Mouse (Mus musculus) C2C12 (cell line): Measurements from ENCODE around the gene Plxdc1. TPM values are rescaled to one million over a fixed set of nuclear protein-coding genes. Genes with fewer than 3 reads are reported as not detected.

ENCODE experiments used
- H3K27me3 ChIP-seq: one replicate; pipeline ENCODE4 v1.6.1; 2011; ENCODE audit not compliant: control insufficient read depth, insufficient read depth, insufficient read length
- H3K36me3 ChIP-seq: one replicate; pipeline ENCODE4 v1.6.1; 2011; ENCODE audit not compliant: control insufficient read depth, insufficient read depth
- H3K4me3 ChIP-seq: one replicate; pipeline ENCODE4 v1.5.1; 2011; ENCODE audit warnings: mild to moderate bottlenecking, control low read depth; ENCODE audit not compliant: poor library complexity, insufficient read depth, severe bottlenecking
- H3K79me2 ChIP-seq: one replicate; pipeline ENCODE4 v1.6.1; 2011; ENCODE audit not compliant: control insufficient read depth, insufficient read depth
- H3K79me3 ChIP-seq: one replicate; pipeline ENCODE4 v1.6.1; 2011; ENCODE audit warnings: low read depth, control low read depth
- H3ac ChIP-seq: one replicate; pipeline ENCODE3; 2011; ENCODE audit warnings: low read depth; ENCODE audit not compliant: control insufficient read depth, insufficient read length
- CEBPB ChIP-seq: IDR thresholded peaks from one replicate; pipeline ENCODE4 v1.6.1; 2011; ENCODE audit warnings: low read depth, mild to moderate bottlenecking, control low read depth, moderate library complexity
- CTCF ChIP-seq: IDR thresholded peaks from one replicate; pipeline ENCODE4 v1.5.1; 2011; ENCODE audit not compliant: control insufficient read depth, insufficient read depth, insufficient read length
- FOSL1 ChIP-seq: IDR thresholded peaks from one replicate; pipeline ENCODE4 v1.8.0; 2011; ENCODE audit warnings: mild to moderate bottlenecking, low read length; ENCODE audit not compliant: poor library complexity, insufficient read depth, severe bottlenecking
- MAX ChIP-seq: IDR thresholded peaks from one replicate; pipeline ENCODE4 v1.6.1; 2011; ENCODE audit warnings: mild to moderate bottlenecking, control low read depth
- MYOD1 ChIP-seq: IDR thresholded peaks from one replicate; pipeline ENCODE4 v1.6.1; 2011; ENCODE audit warnings: low read depth; ENCODE audit not compliant: control insufficient read depth, insufficient read length
- MYOG ChIP-seq: IDR thresholded peaks from one replicate; pipeline ENCODE4 v1.6.1; 2011; ENCODE audit not compliant: control insufficient read depth, insufficient read length; ENCODE audit errors: extremely low read depth
- USF1 ChIP-seq: IDR thresholded peaks from one replicate; pipeline ENCODE4 v1.6.1; 2011; ENCODE audit warnings: low read depth, mild to moderate bottlenecking, control low read depth, moderate library complexity
- polyA plus RNA-seq: library from polyadenylated mRNA; unstranded; fragments of >200 nt; fragmentation: generic; extraction: Trizol; gene quantifications from one replicate; pipeline ENCODE4 v1.2.1, GENCODE M21; 2012; ENCODE audit warnings: missing spikeins

Gene Plxdc1
- polyA plus RNA-seq, 1 experiment, result 0.25 TPM

GRCm38 (mm10) chr11:97967114-97967513 is 19.1 kb downstream of the Plxdc1 start:
- Histone ChIP-seq H3K27me3 (no peaks in the 10 kb centered on the region), H3K36me3 (no peaks in the 10 kb centered on the region), H3ac (no peak overlapping the region), H3K79me2 (no peaks in the 10 kb centered on the region), H3K4me3 (no peak overlapping the region), H3K79me3 (no peaks in the 10 kb centered on the region)
- no peak for TF ChIP-seq CEBPB
- TF ChIP-seq CTCF, result no peak
- no peak for TF ChIP-seq MYOD1
- no peak for TF ChIP-seq USF1
- no peak for TF ChIP-seq MAX
- TF ChIP-seq FOSL1, result no peak
- no peak for TF ChIP-seq MYOG

GRCm38 (mm10) chr11:97960907-97961306 is 25.3 kb downstream of the Plxdc1 start:
- Histone ChIP-seq H3ac (no peak overlapping the region), H3K79me3 (no peaks in the 10 kb centered on the region), H3K27me3 (no peaks in the 10 kb centered on the region), H3K79me2 (no peaks in the 10 kb centered on the region), H3K36me3 (no peaks in the 10 kb centered on the region), H3K4me3 (no peak overlapping the region)
- no peak for TF ChIP-seq FOSL1
- no peak for TF ChIP-seq CTCF
- TF ChIP-seq MYOD1, result no peak
- no peak for TF ChIP-seq MYOG

GRCm38 (mm10) chr11:97959300-97959680 is 27.0 kb downstream of the Plxdc1 start:
- TF ChIP-seq MYOG (no peak), MYOD1 (no peak), FOSL1 (no peak), MAX (no peak), USF1 (no peak), CTCF (no peak), CEBPB (no peak)
- no peaks in the 10 kb centered on the region for H3K36me3 ChIP-seq
- no peak overlapping the region for H3K4me3 ChIP-seq
- H3ac ChIP-seq, result no peak overlapping the region
- no peaks in the 10 kb centered on the region for H3K79me3 ChIP-seq
- no peaks in the 10 kb centered on the region for H3K27me3 ChIP-seq
- no peaks in the 10 kb centered on the region for H3K79me2 ChIP-seq

- H3K36me3 ChIP-seq, result no peaks in the 10 kb centered on the region
- TF ChIP-seq MYOG, result no peak
- no peak for TF ChIP-seq CTCF
- TF ChIP-seq FOSL1, result no peak
- no peak for TF ChIP-seq CEBPB
- H3K79me2 ChIP-seq, result no peaks in the 10 kb centered on the region
- H3K4me3 ChIP-seq, result no peak overlapping the region
- no peaks in the 10 kb centered on the region for H3K27me3 ChIP-seq
- no peaks in the 10 kb centered on the region for H3K79me3 ChIP-seq
- no peak overlapping the region for H3ac ChIP-seq
Observed at GRCm38 (mm10) chr11:97958641-97959299, 27.5 kb downstream of the Plxdc1 start.

- H3ac ChIP-seq, result no peak overlapping the region
- H3K27me3 ChIP-seq, result no peaks in the 10 kb centered on the region
- H3K4me3 ChIP-seq, result no peak overlapping the region
- H3K36me3 ChIP-seq, result no peaks in the 10 kb centered on the region
- H3K79me3 ChIP-seq, result no peaks in the 10 kb centered on the region
- no peaks in the 10 kb centered on the region for H3K79me2 ChIP-seq
- TF ChIP-seq CTCF, result no peak
- TF ChIP-seq USF1, result no peak
- no peak for TF ChIP-seq MYOG
- TF ChIP-seq MAX, result no peak
- TF ChIP-seq CEBPB, result no peak
- TF ChIP-seq MYOD1, result no peak
- TF ChIP-seq FOSL1, result no peak
Observed at GRCm38 (mm10) chr11:97956905-97957560, 29.2 kb downstream of the Plxdc1 start.
